Mouse (Mus musculus) limb, embryonic 10.5 days (tissue): ENCODE results near the gene Gm13289. TPM values are rescaled to one million over a fixed set of nuclear protein-coding genes. Genes with fewer than 3 reads are reported as not detected.
"Not testable (repeated sequence)": the region's sequence is repeated elsewhere in the genome, so short reads cannot be mapped to it uniquely, and the experiment has no call there.

Experiments used
- DNase-seq: peaks from one replicate; pipeline ENCODE4 v3.0.0-alpha.2; 2017; ENCODE audit warnings: low spot score
- H3K27ac ChIP-seq: fragments of 300-500 bp; sonication (generic); 2 replicates; pipeline ENCODE4 v1.5.1; 2016; ENCODE audit warnings: mild to moderate bottlenecking
- H3K27me3 ChIP-seq: fragments of 300-500 bp; sonication (generic); 2 replicates; pipeline ENCODE4 v1.6.1; 2016; ENCODE audit warnings: low read depth, mild to moderate bottlenecking; ENCODE audit not compliant: poor library complexity, severe bottlenecking
- H3K36me3 ChIP-seq: fragments of 300-500 bp; sonication (generic); 2 replicates; pipeline ENCODE4 v1.6.1; 2016; ENCODE audit warnings: mild to moderate bottlenecking, moderate library complexity
- H3K4me1 ChIP-seq: fragments of 300-500 bp; sonication (generic); 2 replicates; pipeline ENCODE4 v1.6.1; 2016
- H3K4me3 ChIP-seq: fragments of 300-500 bp; sonication (generic); 2 replicates; pipeline ENCODE4 v1.5.1; 2016; ENCODE audit warnings: mild to moderate bottlenecking, moderate library complexity
- H3K9me3 ChIP-seq: fragments of 300-500 bp; sonication (generic); replicated peaks from 2 replicates; pipeline ENCODE4 v1.6.1; 2016; ENCODE audit warnings: mild to moderate bottlenecking
- WGBS: fragments of 180-500 bp; shearing (Covaris S2); methylation state at CpG from one replicate; pipeline ENCODE4 v1.1.7; 2016; 5-methylcytosine and 5-hydroxymethylcytosine counted together
- polyA plus RNA-seq: library from polyadenylated mRNA; unstranded; fragments of >200 nt; fragmentation: Nextera tagmentation; extraction: Ambion mirVana; gene quantifications from 2 replicates; pipeline ENCODE4 v1.2.1, GENCODE M21; 2016

The Gm13289 gene
- polyA plus RNA-seq: not detected in 2 replicates

DNA sequence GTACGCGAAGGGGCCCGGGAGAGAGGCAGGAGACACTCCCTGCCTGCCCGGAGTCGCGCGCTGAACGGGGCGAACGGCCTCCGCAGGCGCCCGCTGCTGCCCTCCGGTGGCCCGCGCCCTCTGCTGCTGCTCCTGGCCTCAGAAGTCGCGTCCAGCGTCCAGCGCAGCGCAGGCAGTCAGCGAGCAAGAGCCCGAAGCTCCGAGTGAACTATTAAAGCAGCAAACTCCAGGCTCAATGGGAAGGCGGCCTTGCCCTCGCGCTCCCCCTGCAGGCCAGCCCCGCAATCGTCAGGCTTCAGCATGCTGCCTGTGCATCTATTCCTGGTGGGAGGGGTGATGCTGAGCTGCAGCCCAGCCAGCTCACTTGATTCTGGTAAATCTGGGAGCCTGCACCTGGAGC is at the start of gene Gm13289:
Gm13289 (plus strand) TSS at position 301 of the 400 bp plus-strand sequence.
- not testable (repeated sequence) for H3K4me3 ChIP-seq, DNase-seq, H3K4me1 ChIP-seq, H3K36me3 ChIP-seq, H3K27me3 ChIP-seq, H3K9me3 ChIP-seq, H3K27ac ChIP-seq
- WGBS: no CpG with 5 or more reads among the region's 29 CpGs

DNA sequence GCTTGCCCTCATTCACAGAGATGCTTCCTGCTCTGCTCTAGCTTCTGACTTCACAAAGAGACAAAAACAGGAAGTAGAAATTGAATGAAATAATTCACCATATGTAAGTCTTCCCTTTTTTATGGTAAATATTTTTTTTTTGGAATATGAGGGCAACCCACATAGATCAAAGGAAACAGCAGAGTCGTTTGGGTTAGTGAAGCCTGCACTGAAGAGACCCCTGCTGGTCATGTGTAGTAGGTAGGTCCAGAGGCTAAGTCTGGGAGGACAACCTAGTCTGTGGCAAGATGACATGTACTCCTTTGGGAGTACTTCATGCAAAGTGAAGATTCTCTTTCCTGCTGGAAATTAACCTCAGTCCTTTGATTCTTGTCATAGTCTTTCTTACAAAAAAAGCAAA is 49.4 kb upstream of the Gm13289 start:
- 0% methylated on average over 1 of the region's 1 CpGs for WGBS
- Histone ChIP-seq H3K4me1 (no peaks in the 10 kb centered on the region), H3K4me3 (no peak overlapping the region), H3K27ac (no peak overlapping the region), H3K27me3 (no peaks in the 10 kb centered on the region), H3K9me3 (no peaks in the 10 kb centered on the region), H3K36me3 (no peaks in the 10 kb centered on the region)
- no peak for DNase-seq

DNA sequence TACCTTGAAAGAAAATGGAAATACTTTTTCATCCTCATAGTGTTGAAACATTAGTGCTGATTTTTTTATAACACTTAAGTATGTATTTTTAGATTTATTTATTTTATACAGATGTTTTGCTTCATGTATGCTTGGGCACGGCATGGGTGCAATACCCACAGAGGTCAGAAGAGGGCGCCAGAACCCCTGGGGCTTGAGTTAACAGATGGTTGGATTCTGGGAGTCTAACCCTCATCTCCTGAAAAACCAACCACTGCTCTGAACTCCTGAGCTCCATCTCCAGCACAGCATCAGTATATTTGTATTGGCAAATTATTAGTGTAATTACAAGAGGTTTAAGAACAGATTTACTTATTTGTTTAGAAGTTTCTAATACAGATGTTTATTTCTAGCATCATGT is 38.2 kb upstream of the Gm13289 start:
- Histone ChIP-seq H3K36me3 (no peaks in the 10 kb centered on the region), H3K27me3 (no peaks in the 10 kb centered on the region), H3K4me1 (0 out of 2 replicates have a peak, but pooled peaks cover 3% of the 10 kb centered on the region), H3K27ac (no peak overlapping the region), H3K4me3 (no peak overlapping the region), H3K9me3 (no peaks in the 10 kb centered on the region)
- WGBS: 1% methylated on average over 2 of the region's 2 CpGs
- peak; percentile 88 for DNase-seq

DNA sequence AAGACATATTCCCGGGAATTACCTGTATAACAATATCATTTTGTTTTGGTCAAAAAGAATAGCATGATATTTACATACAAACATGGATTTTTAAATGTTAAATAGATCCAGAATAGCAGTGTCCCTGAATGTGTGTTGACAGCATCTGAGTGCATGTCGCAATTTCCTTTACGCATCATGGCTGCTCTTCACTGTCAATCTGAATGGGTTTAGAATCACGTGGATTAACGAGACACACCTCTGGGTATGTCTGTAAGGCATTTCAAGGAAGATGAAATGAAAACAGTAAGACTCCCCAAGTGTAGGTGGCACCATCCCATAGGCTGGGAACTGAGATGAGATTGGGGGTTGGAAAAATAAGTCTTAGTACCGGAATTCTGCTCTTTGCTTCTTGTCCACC is 37.7 kb upstream of the Gm13289 start:
- H3K27me3 ChIP-seq: no peaks in the 10 kb centered on the region
- no peak overlapping the region for H3K27ac ChIP-seq
- no peak overlapping the region for H3K4me3 ChIP-seq
- H3K36me3 ChIP-seq: no peaks in the 10 kb centered on the region
- H3K4me1 ChIP-seq: 0 out of 2 replicates have a peak, but pooled peaks cover 3% of the 10 kb centered on the region
- no peak for DNase-seq
- 93% methylated on average over 6 of the region's 6 CpGs for WGBS
- no peaks in the 10 kb centered on the region for H3K9me3 ChIP-seq

DNA sequence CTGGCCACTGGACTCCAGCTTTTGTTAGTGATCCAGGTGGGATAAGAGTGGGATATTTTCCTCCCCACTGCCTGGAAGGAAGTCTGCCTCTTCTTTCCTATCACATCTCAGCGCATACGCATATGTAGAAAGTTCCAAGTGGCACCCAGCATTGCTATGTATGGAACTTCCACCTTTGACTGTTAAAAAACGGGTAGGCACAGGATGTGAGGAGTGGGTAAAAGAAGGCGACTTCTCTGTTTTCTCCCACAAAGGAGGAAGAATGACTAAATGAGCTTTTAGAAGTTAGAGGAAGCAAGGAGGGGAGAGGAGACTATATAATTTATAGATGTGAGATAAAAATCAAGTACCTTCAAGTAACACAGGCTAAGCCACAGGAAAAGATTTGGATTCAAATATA is 35.3 kb upstream of the Gm13289 start:
- Histone ChIP-seq H3K4me1 (peaks cover 15% of the 10 kb centered on the region), H3K27me3 (no peaks in the 10 kb centered on the region), H3K27ac (no peak overlapping the region), H3K9me3 (no peaks in the 10 kb centered on the region), H3K4me3 (no peak overlapping the region), H3K36me3 (no peaks in the 10 kb centered on the region)
- DNase-seq: no peak
- WGBS: 90% methylated on average over 4 of the region's 4 CpGs

DNA sequence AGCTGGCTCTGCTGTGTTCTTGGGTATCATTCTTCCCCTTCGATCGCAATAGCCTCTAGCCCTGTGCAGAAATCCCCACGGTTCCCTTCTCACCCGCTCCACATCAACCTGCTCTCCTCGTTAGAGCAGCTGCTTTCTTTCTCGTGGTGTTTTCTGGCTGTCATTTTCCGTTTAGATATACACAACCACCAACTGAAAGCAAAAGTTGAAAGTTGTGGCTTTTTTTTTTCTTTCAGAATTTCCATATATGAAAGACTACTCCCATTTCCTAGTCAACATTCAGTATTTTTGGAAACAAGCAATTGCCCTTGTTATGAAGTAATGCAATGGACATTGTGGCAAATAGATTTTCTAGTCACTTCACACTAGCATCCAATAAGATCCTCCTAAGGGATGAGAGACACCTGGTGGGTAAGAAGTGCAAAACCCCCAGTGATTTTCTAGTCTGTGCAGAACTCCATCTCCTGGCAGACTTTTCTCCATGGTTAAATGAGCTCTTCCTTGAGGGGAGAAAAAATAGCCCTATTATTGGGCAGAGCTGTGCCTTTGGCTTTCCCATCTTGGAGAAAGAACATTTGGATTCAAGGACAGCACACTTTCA is 33.9 kb upstream of the Gm13289 start:
- WGBS: 87% methylated on average over 7 of the region's 7 CpGs
- DNase-seq: no peak
- H3K27ac ChIP-seq: no peak overlapping the region

DNA sequence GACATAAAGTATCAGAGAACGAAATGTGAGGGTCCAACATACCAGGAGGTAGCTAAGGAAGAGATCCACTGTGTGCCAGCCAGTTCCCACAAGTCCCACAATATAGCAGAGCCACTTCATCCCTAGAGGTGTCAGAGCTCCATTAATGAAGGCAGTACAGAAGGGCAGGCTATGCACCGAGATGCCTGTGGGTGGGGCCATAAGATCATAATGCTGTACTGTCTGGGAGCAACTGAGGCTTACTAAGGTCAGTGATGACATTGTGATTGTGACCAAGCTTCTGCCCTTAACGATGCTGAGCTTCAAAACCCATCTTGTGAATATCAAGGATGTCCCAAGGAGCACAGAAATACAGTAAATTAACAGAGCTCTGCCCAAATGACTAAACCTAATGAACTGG is 32.5 kb upstream of the Gm13289 start:
- 85% methylated on average over 3 of the region's 3 CpGs for WGBS
- no peak overlapping the region for H3K27ac ChIP-seq
- no peaks in the 10 kb centered on the region for H3K9me3 ChIP-seq
- H3K36me3 ChIP-seq: no peaks in the 10 kb centered on the region
- H3K27me3 ChIP-seq: no peaks in the 10 kb centered on the region
- peaks cover 24% of the 10 kb centered on the region for H3K4me1 ChIP-seq
- no peak overlapping the region for H3K4me3 ChIP-seq
- no peak for DNase-seq

More for the DNA sequence above, 33.9 kb upstream of the Gm13289 start:
- H3K27me3 ChIP-seq: no peaks in the 10 kb centered on the region
- H3K4me1 ChIP-seq: peaks cover 22% of the 10 kb centered on the region
- no peak overlapping the region for H3K4me3 ChIP-seq
- H3K9me3 ChIP-seq: no peaks in the 10 kb centered on the region
- H3K36me3 ChIP-seq: no peaks in the 10 kb centered on the region

DNA sequence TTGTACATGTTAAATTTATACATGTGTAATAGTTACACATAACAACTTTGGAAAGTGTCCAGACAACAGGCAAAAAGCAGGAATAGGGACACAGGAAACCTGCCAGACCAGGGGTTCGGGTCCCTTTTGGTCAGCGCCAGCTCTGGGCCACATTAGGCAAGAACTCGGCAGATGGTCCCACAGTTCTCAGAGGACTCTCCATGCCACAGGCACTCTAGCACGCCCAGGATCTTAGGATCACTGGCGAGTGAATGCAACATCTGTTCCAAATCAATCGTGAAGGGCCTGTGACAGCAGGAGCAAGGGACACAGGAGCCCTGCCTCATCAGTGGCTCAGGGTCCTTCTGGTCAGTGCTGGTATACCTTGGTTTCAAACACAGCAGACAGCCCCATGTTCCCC is 26.8 kb upstream of the Gm13289 start:
- no peak overlapping the region for H3K27ac ChIP-seq
- 43% methylated on average over 6 of the region's 6 CpGs for WGBS
- no peaks in the 10 kb centered on the region for H3K9me3 ChIP-seq
- H3K4me3 ChIP-seq: no peak overlapping the region
- H3K36me3 ChIP-seq: no peaks in the 10 kb centered on the region
- no peak for DNase-seq
- H3K27me3 ChIP-seq: no peaks in the 10 kb centered on the region
- peaks cover 27% of the 10 kb centered on the region for H3K4me1 ChIP-seq

DNA sequence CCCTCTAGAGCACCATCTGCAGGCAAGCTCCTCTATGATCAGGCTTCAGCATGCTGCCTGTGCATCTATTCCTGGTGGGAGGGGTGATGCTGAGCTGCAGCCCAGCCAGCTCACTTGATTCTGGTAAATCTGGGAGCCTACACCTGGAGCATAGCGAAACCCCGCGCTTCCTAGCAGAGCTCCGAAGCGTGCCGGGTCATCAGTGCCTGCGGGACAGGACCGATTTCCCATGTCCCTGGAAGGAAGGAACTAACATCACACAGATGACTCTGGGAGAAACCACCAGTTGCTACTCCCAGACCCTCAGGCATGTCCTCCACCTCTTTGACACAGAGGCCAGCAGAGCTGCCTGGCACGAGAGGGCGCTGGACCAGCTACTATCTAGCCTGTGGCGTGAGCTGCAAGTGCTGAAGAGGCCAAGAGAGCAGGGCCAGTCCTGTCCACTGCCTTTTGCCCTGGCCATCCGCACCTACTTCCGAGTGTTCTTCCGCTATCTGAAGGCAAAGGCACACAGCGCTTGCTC is 21.8 kb upstream of the Gm13289 start, which contains the start of gene Gm13271:
Gm13271 (plus strand) TSS at position 51 of the 523 bp plus-strand sequence.
- H3K9me3 ChIP-seq, H3K4me3 ChIP-seq, H3K36me3 ChIP-seq, H3K27me3 ChIP-seq, H3K27ac ChIP-seq, H3K4me1 ChIP-seq, DNase-seq: not testable (repeated sequence)
- WGBS: 72% methylated on average over 15 of the region's 15 CpGs

DNA sequence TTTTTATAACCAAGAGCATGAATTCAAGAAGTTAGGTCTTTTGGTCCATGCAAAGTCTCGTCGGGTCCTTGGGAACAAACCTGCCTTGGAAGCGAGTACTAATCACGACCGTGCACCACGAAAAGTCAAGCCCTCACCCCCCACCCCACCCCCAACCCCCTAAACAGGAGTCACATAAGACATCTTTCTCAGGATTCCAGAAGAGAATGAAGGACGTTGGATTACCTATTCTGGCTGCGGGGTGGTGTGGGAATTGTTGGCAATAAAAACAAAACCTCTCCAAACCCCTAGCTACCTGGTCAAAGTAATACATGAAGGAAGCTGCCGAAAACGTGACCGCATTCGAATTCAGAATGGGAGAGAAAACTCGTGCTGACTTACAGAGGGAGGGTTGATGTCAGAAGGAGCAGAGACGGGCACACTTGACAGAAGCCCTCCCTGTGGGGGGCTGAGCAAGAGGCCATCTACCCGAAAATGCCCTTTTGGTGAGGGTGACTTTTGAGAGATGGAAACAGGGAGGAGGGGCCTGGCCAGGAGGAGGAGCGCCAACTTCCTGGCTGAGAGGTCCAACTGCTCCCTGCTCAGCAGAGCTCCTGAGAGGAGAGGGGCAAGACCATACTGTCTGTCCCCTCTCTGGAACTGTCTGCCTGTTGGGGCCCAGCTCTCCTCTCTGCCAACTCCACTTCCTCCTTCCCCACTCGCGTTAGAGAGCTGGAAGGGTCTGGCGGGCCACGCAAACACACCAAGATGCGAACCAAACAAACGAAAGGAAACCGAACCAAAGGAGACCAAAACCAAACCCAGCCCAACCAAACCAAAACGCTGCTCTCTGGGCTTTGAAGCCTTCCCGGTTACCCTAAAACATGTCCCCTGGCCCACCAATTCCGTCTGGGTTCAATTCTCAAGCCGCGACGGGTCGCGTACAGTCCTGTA is 19.9 kb upstream of the Gm13289 start:
- H3K27me3 ChIP-seq, H3K4me1 ChIP-seq, H3K36me3 ChIP-seq, H3K9me3 ChIP-seq: not testable (repeated sequence)
- peak; percentile 61 for DNase-seq
- WGBS: 14% methylated on average over 29 of the region's 31 CpGs
- H3K4me3 ChIP-seq: peak overlapping the region; percentile 56
- H3K27ac ChIP-seq: peak overlapping the region; percentile 81

DNA sequence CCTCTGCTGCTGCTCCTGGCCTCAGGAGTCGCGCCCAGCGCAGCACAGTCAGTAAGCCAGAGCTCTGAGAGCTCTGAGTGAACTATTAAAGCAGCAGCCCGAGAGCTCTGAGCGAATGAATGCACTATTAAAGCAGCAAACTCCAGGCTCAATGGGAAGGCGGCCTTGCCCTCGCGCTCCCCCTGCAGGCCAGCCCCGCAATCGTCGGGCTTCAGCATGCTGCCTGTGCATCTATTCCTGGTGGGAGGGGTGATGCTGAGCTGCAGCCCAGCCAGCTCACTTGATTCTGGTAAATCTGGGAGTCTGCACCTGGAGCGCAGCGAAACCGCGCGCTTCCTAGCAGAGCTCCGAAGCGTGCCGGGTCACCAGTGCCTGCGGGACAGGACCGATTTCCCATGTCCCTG is 19.1 kb upstream of the Gm13289 start:
- peak overlapping the region; percentile 56 for H3K4me3 ChIP-seq
- under 1% methylated on average over 21 of the region's 21 CpGs for WGBS

DNA sequence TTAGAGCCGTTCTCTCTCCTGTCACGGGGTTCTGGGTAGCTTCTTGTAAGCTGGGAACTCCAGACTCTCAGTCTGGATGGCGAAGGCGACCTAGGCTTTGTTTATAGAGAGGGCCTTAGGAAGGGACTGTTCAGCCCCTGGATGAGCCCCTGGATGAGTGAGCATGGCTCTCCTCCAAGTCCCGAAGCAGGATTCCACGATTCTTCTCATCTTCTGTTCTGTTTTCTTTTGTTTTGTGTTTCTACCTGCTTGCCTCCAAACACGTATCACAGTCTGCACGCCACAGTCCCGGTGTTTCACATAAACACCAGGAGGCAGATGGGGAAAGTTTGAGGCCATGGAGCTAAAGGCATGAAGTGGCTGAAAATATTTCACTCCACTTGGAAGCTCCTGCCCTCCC is 18.0 kb upstream of the Gm13289 start:
- H3K4me3 ChIP-seq, H3K9me3 ChIP-seq, H3K27me3 ChIP-seq, H3K27ac ChIP-seq, H3K36me3 ChIP-seq, DNase-seq, H3K4me1 ChIP-seq: not testable (repeated sequence)
- 88% methylated on average over 9 of the region's 9 CpGs for WGBS

More for the DNA sequence above, 19.1 kb upstream of the Gm13289 start:
- H3K27ac ChIP-seq: peak overlapping the region; percentile 81
- H3K27me3 ChIP-seq, H3K9me3 ChIP-seq, H3K4me1 ChIP-seq, H3K36me3 ChIP-seq: not testable (repeated sequence)
- peak; percentile 80 for DNase-seq

DNA sequence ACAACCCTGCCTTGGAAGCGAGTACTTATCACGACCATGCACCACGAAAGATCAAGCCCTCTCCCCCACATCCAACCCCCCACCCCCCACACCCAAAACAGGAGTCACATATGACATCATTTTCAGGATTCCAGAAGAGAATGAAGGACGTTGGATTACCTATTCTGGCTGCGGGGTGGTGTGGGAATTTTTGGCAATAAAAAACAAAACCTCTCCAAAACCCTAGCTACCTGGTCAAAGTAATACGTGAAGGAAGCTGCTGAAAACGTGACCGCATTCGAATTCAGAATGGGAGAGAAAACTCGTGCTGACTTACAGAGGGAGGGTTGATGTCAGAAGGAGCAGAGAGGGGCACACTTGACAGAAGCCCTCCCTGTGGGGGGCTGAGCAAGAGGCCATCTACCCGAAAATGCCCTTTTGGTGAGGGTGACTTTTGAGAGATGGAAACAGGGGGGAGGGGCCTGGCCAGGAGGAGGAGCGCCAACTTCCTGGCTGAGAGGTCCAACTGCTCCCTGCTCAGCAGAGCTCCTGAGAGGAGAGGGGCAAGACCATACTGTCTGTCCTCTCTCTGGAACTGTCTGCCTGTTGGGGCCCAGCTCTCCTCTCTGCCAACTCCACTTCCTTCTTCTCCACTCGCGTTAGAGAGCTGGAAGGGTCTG is 17.0 kb upstream of the Gm13289 start, which contains the start of gene Gm13283:
Gm13283 (plus strand) TSS at position 510 of the 659 bp plus-strand sequence.
- WGBS: 23% methylated on average over 10 of the region's 14 CpGs
- H3K9me3 ChIP-seq, H3K27me3 ChIP-seq, H3K36me3 ChIP-seq, DNase-seq, H3K4me1 ChIP-seq: not testable (repeated sequence)
- Histone ChIP-seq H3K27ac (peak within 1 kb of the TSS; percentile 62; the same call in 1 of the 2 replicates), H3K4me3 (peak within 1 kb of the TSS; percentile 40)
